Mouse (Mus musculus): Measurements from ENCODE around the gene Sftpd. TPM values are rescaled to one million over a fixed set of nuclear protein-coding genes. Genes with fewer than 3 reads are reported as not detected.
A peak's percentile ranks its signal among the peaks of the same experiment; 100 is the strongest.

The Sftpd gene
- polyA plus RNA-seq, 1 experiment from 2014 or later, result not detected

DNA sequence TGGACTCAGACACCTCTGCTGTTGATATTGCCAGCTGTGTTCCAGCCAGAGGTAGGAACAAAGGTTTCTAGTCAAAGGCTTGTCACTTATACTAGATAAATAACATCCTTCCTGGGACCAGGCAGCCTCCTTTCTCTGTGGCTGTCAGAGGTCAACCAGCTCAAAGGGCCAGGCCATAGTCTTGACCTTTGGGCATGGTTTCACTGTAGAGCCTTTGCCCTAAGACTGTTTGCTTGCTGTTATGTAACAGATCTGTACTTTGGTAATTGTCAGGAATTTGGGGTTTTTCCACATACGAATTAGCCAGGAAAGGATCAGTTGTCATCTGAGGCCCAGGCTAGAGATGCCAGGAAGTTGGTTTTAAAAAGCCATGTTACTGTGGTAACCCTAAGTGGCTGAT lies 24.2 kb downstream of the Sftpd start:
- no peaks in the 10 kb centered on the region for H3K9me3 ChIP-seq (ENCODE audit: control insufficient read depth, low read length)
- no peak overlapping the region for H3K4me3 ChIP-seq (ENCODE audit: low read depth, low read length)
- H3K27me3 ChIP-seq (ENCODE audit: control insufficient read depth, insufficient read depth, low read length), result no peaks in the 10 kb centered on the region
- H3K4me2 ChIP-seq (ENCODE audit: low read depth, low read length, severe bottlenecking), result no peak overlapping the region
- ATAC-seq (replicated peaks; ENCODE audit: low FRiP score), result no peak
- H3K27ac ChIP-seq (ENCODE audit: low read depth, low read length), result no peak overlapping the region
- no peaks in the 10 kb centered on the region for H3K4me1 ChIP-seq (replicated peaks; ENCODE audit: control insufficient read depth, insufficient read depth, low read length)
- 64% methylated on average over 1 of the region's 1 CpGs for WGBS
- no peak overlapping the region for H3K9ac ChIP-seq (ENCODE audit: low read length)
- H3K36me3 ChIP-seq (ENCODE audit: control insufficient read depth, insufficient read depth, low read length), result no peaks in the 10 kb centered on the region
- DNase-seq (ENCODE audit: low spot score), result peak; percentile 21

DNA sequence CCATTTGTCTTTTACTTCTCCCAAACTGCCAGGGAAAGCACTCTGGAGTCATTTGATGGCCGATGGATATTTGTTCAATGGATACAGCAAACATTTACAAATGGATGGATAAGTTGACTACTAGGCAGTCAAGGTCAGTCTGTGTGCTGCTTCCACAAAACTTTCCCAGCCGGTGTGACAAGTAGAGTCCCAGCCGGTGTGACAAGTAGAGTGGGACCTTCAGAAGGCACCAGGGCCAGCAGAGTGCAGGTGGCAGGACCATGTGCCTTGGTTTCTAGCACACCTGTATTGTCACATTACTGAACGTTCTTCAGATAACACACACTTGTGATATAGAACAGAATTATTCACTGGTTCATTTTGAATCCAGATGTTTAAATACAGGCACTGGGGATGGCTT lies 24.9 kb downstream of the Sftpd start:
- H3K4me2 ChIP-seq (ENCODE audit: low read depth, low read length, severe bottlenecking), result no peak overlapping the region
- no peak overlapping the region for H3K4me3 ChIP-seq (ENCODE audit: low read depth, low read length)
- no peaks in the 10 kb centered on the region for H3K27me3 ChIP-seq (ENCODE audit: control insufficient read depth, insufficient read depth, low read length)
- H3K9me3 ChIP-seq (ENCODE audit: control insufficient read depth, low read length), result no peaks in the 10 kb centered on the region
- WGBS, result 85% methylated on average over 4 of the region's 4 CpGs
- no peaks in the 10 kb centered on the region for H3K36me3 ChIP-seq (ENCODE audit: control insufficient read depth, insufficient read depth, low read length)
- no peak overlapping the region for H3K9ac ChIP-seq (ENCODE audit: low read length)
- no peak overlapping the region for H3K27ac ChIP-seq (ENCODE audit: low read depth, low read length)
- ATAC-seq (replicated peaks; ENCODE audit: low FRiP score), result no peak
- peak; percentile 20 for DNase-seq (ENCODE audit: low spot score)
- no peaks in the 10 kb centered on the region for H3K4me1 ChIP-seq (replicated peaks; ENCODE audit: control insufficient read depth, insufficient read depth, low read length)

DNA sequence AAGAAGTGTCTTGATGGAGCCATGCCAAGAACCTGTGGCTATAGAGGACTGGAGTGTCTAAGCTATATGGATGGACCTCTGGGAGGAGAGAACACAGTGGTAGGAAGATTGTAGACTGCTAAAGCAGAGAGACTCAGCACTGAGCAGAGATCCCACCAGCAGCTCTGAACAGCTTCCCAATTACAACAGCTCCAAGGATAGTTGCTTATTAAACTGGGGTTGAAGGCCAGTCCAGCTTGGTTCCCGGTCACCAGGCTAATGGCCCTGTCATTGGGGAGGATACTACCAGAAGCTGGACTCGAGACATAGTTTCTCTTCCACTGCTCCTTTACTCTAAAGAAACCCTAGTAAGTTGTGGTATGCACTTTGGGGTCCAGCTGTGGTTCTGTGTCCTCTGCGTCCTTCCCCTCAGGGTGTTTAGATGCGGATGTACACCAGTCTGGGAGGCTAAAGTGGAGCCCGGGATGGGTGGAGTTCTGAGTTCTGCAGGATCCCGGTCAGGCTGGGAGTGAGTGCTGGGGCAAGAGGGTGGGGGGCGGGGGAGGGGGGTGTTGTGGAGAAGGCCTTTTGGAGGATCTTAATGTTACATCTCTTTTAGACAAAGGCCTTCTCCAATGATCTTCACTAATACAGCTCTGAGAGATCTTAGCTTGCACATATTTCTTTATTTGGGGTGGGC lies 33.6 kb downstream of the Sftpd start, which contains the start of gene Mbl1:
Mbl1 (plus strand) TSS at position 239 of the 679 bp plus-strand sequence.
- H3K4me2 ChIP-seq (ENCODE audit: low read depth, low read length, severe bottlenecking), result no peak within 1 kb of the TSS
- no peaks in the 10 kb centered on the region for H3K27me3 ChIP-seq (ENCODE audit: control insufficient read depth, insufficient read depth, low read length)
- no peaks in the 10 kb centered on the region for H3K4me1 ChIP-seq (replicated peaks; ENCODE audit: control insufficient read depth, insufficient read depth, low read length)
- DNase-seq (ENCODE audit: low spot score) (no peak), ATAC-seq (replicated peaks; ENCODE audit: low FRiP score) (no peak)
- no peak within 1 kb of the TSS for H3K27ac ChIP-seq (ENCODE audit: low read depth, low read length)
- 93% methylated on average over 7 of the region's 7 CpGs for WGBS
- no peaks in the 10 kb centered on the region for H3K36me3 ChIP-seq (ENCODE audit: control insufficient read depth, insufficient read depth, low read length)
- no peak within 1 kb of the TSS for H3K9ac ChIP-seq (ENCODE audit: low read length)
- no peaks in the 10 kb centered on the region for H3K9me3 ChIP-seq (ENCODE audit: control insufficient read depth, low read length)
- no peak within 1 kb of the TSS for H3K4me3 ChIP-seq (ENCODE audit: low read depth, low read length)

DNA sequence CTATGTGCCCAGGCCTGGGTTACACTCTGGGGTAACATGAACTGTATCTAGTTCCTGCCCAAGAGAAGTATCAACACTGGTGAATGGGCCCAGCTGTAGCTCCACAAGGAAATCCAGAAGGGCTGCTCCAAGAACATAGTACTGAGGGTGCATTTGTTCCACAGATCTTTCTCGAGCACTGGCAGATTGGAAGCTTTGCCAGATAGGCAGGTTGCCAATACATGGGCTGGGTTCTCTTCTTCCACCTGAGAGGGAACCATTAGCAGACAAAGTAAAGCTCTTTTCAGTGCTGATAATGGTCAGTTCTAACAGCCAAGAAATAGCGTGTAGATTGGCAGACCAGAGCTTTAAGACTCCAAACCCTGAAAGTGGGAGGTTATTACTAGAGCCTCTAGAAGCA lies 37.6 kb downstream of the Sftpd start:
- Histone ChIP-seq H3K4me3 (ENCODE audit: low read depth, low read length) (no peak overlapping the region), H3K27me3 (ENCODE audit: control insufficient read depth, insufficient read depth, low read length) (no peaks in the 10 kb centered on the region), H3K36me3 (ENCODE audit: control insufficient read depth, insufficient read depth, low read length) (no peaks in the 10 kb centered on the region), H3K4me2 (ENCODE audit: low read depth, low read length, severe bottlenecking) (no peak overlapping the region), H3K9ac (ENCODE audit: low read length) (no peak overlapping the region), H3K27ac (ENCODE audit: low read depth, low read length) (no peak overlapping the region), H3K9me3 (ENCODE audit: control insufficient read depth, low read length) (no peaks in the 10 kb centered on the region), H3K4me1 (replicated peaks; ENCODE audit: control insufficient read depth, insufficient read depth, low read length) (no peaks in the 10 kb centered on the region)
- 83% methylated on average over 2 of the region's 2 CpGs for WGBS
- DNase-seq (ENCODE audit: low spot score), result no peak
- no peak for ATAC-seq (replicated peaks; ENCODE audit: low FRiP score)

DNA sequence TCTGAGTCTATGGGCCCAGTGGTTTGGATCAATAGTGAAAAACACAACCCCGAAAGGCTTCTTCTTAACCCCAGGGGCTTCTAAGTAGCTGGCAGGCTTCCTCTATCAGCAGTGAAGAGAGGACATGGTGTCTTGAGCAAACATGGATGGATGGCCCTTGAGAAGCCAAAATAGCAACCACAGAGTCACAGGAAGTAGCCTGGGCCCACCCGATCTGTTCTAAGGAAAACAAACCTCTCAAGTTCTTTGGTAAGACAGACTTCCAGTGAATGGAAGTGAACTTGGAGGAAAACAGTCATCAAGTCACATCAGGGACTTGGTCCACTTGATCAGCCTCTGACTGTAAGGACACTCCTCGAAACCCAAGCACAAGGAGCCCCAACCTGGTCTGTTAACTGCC lies 38.0 kb downstream of the Sftpd start:
- Histone ChIP-seq H3K27me3 (ENCODE audit: control insufficient read depth, insufficient read depth, low read length) (no peaks in the 10 kb centered on the region), H3K4me1 (replicated peaks; ENCODE audit: control insufficient read depth, insufficient read depth, low read length) (no peaks in the 10 kb centered on the region), H3K9ac (ENCODE audit: low read length) (no peak overlapping the region), H3K9me3 (ENCODE audit: control insufficient read depth, low read length) (no peaks in the 10 kb centered on the region), H3K4me3 (ENCODE audit: low read depth, low read length) (no peak overlapping the region), H3K4me2 (ENCODE audit: low read depth, low read length, severe bottlenecking) (no peak overlapping the region), H3K36me3 (ENCODE audit: control insufficient read depth, insufficient read depth, low read length) (no peaks in the 10 kb centered on the region), H3K27ac (ENCODE audit: low read depth, low read length) (no peak overlapping the region)
- WGBS, result 89% methylated on average over 3 of the region's 3 CpGs
- ATAC-seq (replicated peaks; ENCODE audit: low FRiP score), result no peak
- no peak for DNase-seq (ENCODE audit: low spot score)

DNA sequence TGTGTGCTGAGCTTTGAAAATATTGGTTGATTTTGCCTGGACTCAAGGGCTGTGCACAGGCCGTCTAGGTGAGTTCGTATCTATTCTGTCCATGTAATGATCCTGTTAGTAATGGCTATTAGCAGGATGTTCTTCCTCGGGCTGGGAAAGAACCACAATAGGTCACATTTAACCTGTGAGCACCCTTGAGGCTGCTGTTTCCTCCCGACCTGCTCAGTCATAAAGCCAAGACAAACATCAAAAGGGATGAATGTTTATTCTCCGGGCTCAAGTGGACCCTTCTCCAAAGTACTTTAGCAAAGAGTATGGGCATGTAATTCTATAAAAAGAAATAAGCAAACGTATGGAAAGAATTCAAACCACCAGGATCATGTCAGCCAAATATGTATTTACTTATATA lies 38.9 kb downstream of the Sftpd start:
- Histone ChIP-seq H3K9me3 (ENCODE audit: control insufficient read depth, low read length) (no peaks in the 10 kb centered on the region), H3K27ac (ENCODE audit: low read depth, low read length) (no peak overlapping the region), H3K27me3 (ENCODE audit: control insufficient read depth, insufficient read depth, low read length) (no peaks in the 10 kb centered on the region), H3K4me3 (ENCODE audit: low read depth, low read length) (no peak overlapping the region), H3K9ac (ENCODE audit: low read length) (no peak overlapping the region), H3K36me3 (ENCODE audit: control insufficient read depth, insufficient read depth, low read length) (no peaks in the 10 kb centered on the region), H3K4me1 (replicated peaks; ENCODE audit: control insufficient read depth, insufficient read depth, low read length) (no peaks in the 10 kb centered on the region), H3K4me2 (ENCODE audit: low read depth, low read length, severe bottlenecking) (no peak overlapping the region)
- DNase-seq (ENCODE audit: low spot score) (no peak), ATAC-seq (replicated peaks; ENCODE audit: low FRiP score) (no peak)
- 78% methylated on average over 6 of the region's 6 CpGs for WGBS

DNA sequence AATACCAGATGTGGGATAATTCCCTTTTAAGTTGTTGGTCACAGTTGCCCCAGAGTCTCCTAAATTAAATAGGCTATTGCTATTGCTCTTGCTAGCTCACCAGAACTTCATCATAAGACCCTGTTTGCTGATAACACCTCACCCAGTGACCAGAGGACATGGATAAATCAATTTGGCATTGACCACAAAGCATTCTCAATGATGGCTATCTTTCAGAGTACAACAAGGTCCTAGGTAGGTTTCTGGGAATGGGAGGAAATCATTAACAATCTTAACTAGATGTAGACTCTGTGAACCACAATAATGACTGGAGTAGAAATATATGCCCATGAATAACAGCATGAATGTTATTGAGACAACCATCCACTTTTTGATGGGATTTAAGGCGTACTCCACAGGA lies 44.3 kb downstream of the Sftpd start:
- no peak for ATAC-seq (replicated peaks; ENCODE audit: low FRiP score)
- no peak for DNase-seq (ENCODE audit: low spot score)
- no peak overlapping the region for H3K4me3 ChIP-seq (ENCODE audit: low read depth, low read length)
- H3K27me3 ChIP-seq (ENCODE audit: control insufficient read depth, insufficient read depth, low read length), result no peaks in the 10 kb centered on the region
- no peaks in the 10 kb centered on the region for H3K36me3 ChIP-seq (ENCODE audit: control insufficient read depth, insufficient read depth, low read length)
- H3K27ac ChIP-seq (ENCODE audit: low read depth, low read length), result no peak overlapping the region
- WGBS, result 84% methylated on average over 1 of the region's 1 CpGs
- no peak overlapping the region for H3K9ac ChIP-seq (ENCODE audit: low read length)
- no peaks in the 10 kb centered on the region for H3K4me1 ChIP-seq (replicated peaks; ENCODE audit: control insufficient read depth, insufficient read depth, low read length)
- H3K4me2 ChIP-seq (ENCODE audit: low read depth, low read length, severe bottlenecking), result no peak overlapping the region
- H3K9me3 ChIP-seq (ENCODE audit: control insufficient read depth, low read length), result no peaks in the 10 kb centered on the region

DNA sequence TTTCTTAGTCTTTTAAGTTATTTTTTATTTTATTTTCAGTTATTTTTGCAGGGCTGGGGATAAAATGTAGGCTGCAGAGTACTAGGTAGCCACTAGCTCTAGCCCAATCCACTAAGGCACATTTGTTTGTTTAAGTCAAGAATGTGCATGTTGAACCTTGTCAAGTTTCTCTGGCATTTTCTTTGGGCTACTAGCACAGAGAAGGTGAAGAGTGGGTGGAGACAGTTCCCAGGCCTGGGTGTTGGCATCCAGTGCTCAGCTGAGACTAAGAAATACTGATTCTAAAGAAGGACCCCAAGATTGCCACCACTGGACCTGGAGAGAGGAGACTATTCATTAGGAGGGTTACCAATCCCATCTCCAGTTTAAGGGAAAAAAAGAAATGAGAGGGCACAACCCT lies 47.9 kb downstream of the Sftpd start:
- ATAC-seq (replicated peaks; ENCODE audit: low FRiP score) (no peak), DNase-seq (ENCODE audit: low spot score) (no peak)
- H3K4me1 ChIP-seq (replicated peaks; ENCODE audit: control insufficient read depth, insufficient read depth, low read length), result no peaks in the 10 kb centered on the region
- H3K4me3 ChIP-seq (ENCODE audit: low read depth, low read length), result no peak overlapping the region
- no peak overlapping the region for H3K9ac ChIP-seq (ENCODE audit: low read length)
- no peaks in the 10 kb centered on the region for H3K27me3 ChIP-seq (ENCODE audit: control insufficient read depth, insufficient read depth, low read length)
- H3K27ac ChIP-seq (ENCODE audit: low read depth, low read length), result no peak overlapping the region
- H3K9me3 ChIP-seq (ENCODE audit: control insufficient read depth, low read length), result no peaks in the 10 kb centered on the region
- no peak overlapping the region for H3K4me2 ChIP-seq (ENCODE audit: low read depth, low read length, severe bottlenecking)
- no peaks in the 10 kb centered on the region for H3K36me3 ChIP-seq (ENCODE audit: control insufficient read depth, insufficient read depth, low read length)

DNA sequence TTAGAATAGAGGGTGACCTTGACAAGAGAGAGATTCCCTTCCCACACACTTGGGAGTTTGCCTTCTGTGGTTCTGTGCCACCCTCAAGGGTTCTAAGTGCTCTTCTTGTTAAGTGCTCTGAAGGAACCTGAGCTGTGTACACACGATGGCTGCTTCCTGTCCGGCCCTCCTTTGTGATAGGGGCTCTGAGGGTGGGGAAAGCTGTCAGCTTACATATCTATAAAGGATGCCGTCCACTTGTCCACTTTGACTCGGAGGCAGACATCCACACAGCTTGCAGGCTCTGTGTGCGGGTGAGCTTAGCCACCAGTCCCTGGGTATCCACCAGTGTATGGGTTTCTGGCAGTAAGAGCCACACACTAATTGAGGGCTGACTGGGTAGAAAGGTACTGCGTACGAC lies 53.4 kb downstream of the Sftpd start, which contains the start of gene Sftpa1:
Sftpa1 (plus strand) TSS at position 243 of the 400 bp plus-strand sequence.
- Histone ChIP-seq H3K4me2 (ENCODE audit: low read depth, low read length, severe bottlenecking) (no peak within 1 kb of the TSS), H3K9me3 (ENCODE audit: control insufficient read depth, low read length) (no peaks in the 10 kb centered on the region), H3K27me3 (ENCODE audit: control insufficient read depth, insufficient read depth, low read length) (no peaks in the 10 kb centered on the region), H3K27ac (ENCODE audit: low read depth, low read length) (no peak within 1 kb of the TSS), H3K4me3 (ENCODE audit: low read depth, low read length) (no peak within 1 kb of the TSS), H3K4me1 (replicated peaks; ENCODE audit: control insufficient read depth, insufficient read depth, low read length) (no peaks in the 10 kb centered on the region), H3K36me3 (ENCODE audit: control insufficient read depth, insufficient read depth, low read length) (no peaks in the 10 kb centered on the region), H3K9ac (ENCODE audit: low read length) (no peak within 1 kb of the TSS)
- DNase-seq (ENCODE audit: low spot score) (no peak), ATAC-seq (replicated peaks; ENCODE audit: low FRiP score) (no peak)
- 87% methylated on average over 7 of the region's 7 CpGs for WGBS
